Mouse (Mus musculus): ENCODE measurements around the gene Serpine2. TPM values are rescaled to one million over a fixed set of nuclear protein-coding genes. Genes with fewer than 3 reads are reported as not detected.

Serpine2 gene
- polyA plus RNA-seq (2017; shearing (Covaris generic)) = 1 to 10 TPM; 2.1 to 3.7 TPM

GRCm38 (mm10) chr1:79861130-79861942, at the start of gene Serpine2:
Gene Serpine2, minus strand, starts transcription at chr1:79861180.

GRCm38 (mm10) chr1:79775927-79776458, 85.0 kb downstream of the Serpine2 start, which contains the start of the genes Mrpl44 and Wdfy1:
Gene Mrpl44, plus strand, starts transcription at chr1:79776018.
Gene Wdfy1, minus strand, starts transcription at chr1:79776143.

Other genes starting within 250 kb of the Serpine2 start
- 1 to 10 TPM; 1.1 to 1.7 TPM for gene Ap1s3, start 189.2 kb downstream of the Serpine2 start, polyA plus RNA-seq (2017; shearing (Covaris generic))
- gene Mrpl44, start 85.2 kb downstream of the Serpine2 start, polyA plus RNA-seq (2017; shearing (Covaris generic)) = 10 to 100 TPM; 33.6 to 47.8 TPM
- 10 to 100 TPM; 20.5 to 24.2 TPM for gene Wdfy1, start 85.0 kb downstream of the Serpine2 start, polyA plus RNA-seq (2017; shearing (Covaris generic))

All from inflammation-experienced regulatory T-cells (primary cell).